Mouse (Mus musculus): ENCODE data around the gene Strn4.
A peak's percentile ranks its signal among the peaks of the same experiment; 100 is the strongest.

DNA sequence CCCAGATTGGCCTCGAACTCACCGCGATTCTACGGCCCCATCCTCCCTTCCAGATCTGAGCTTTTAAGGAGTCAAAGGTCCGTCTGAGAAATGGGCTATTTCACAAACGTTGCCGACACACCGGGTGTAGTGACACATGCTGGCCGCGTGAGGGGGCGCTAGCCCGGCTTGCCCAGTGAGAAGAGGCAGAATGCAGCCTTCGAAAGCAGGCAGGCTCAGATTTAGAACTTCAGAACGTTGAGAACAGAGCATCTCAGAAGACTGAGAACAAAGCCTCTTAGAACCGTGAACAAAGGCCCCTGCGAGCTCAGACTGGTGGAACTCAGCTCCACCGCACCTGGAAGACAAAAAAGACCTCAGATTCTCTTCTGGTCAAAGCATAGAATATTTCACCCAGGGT, 58.5 kb downstream of the Strn4 start:
- TF ChIP-seq POLR2A (IDR thresholded peaks at IDR 0.05; ENCODE audit: control insufficient read depth in 1 of 2, insufficient read depth in 1 of 2, low read depth in 1 of 2, low read length in 2 of 2, poor library complexity in 1 of 2) (no peak), POLR2AphosphoS2 (IDR thresholded peaks at IDR 0.05; ENCODE audit: low read length) (no peak), GATA1 (IDR thresholded peaks at IDR 0.05; ENCODE audit: low read depth, low read length) (no peak), CTCF (IDR thresholded peaks at IDR 0.05 in 2 of 3, conservative IDR thresholded peaks at IDR 0.05 in 1 of 3; ENCODE audit: control insufficient read depth in 1 of 3, insufficient read depth in 1 of 3, low read depth in 2 of 3, low read length in 3 of 3, poor library complexity in 1 of 3, severe bottlenecking in 1 of 3) (peak; percentile 93 to 95 (median 94)), JUND (IDR thresholded peaks at IDR 0.05; ENCODE audit: low read depth, low read length) (no peak), CHD2 (IDR thresholded peaks at IDR 0.05; ENCODE audit: low read length) (no peak), CHD1 (IDR thresholded peaks at IDR 0.05; ENCODE audit: low read depth, low read length) (no peak), MAZ (IDR thresholded peaks at IDR 0.05; ENCODE audit: low read depth, low read length) (no peak; the same call in 1 of the 2 replicates)
